In genomic region chr7:130251936-130252523, GRCm38 (mm10) we compare ENCODE assay signal across 16 mouse cellular contexts.
A peak's percentile ranks its signal among the peaks of the same experiment; 100 is the strongest.
DNase-seq lines count a peak whose midpoint lies in the region; ATAC-seq lines count a peak whose summit lies in the region.
"Had no signal": no experiment of that assay in that cellular context is flagged by ENCODE, and none has a peak within 500 bp of the region (broad histone marks: within the 10 kb centered on the region; RNA-seq: fewer than 3 reads in every experiment).

No protein-coding gene starts in this region.

- H3K4me2 ChIP-seq in hindbrain, embryonic 11.5 days (replicated peaks; ENCODE audit: low read depth, low read length): no peak overlapping the region
- 0 out of 2 replicates have a peak overlapping the region, but pooled peaks have one; percentile 7 for H3K4me2 ChIP-seq in lung, embryonic 16.5 days (ENCODE audit: low read depth, low read length)
- H3K4me2 ChIP-seq in stomach, embryonic 15.5 days: peak overlapping the region; percentile 20
- H3K4me2 ChIP-seq: liver, embryonic 12.5 days had no signal

- no peak overlapping the region for H3K9ac ChIP-seq in hindbrain, embryonic 11.5 days (ENCODE audit: low read depth, low read length)
- H3K9ac ChIP-seq in lung, embryonic 16.5 days (ENCODE audit: low read length): peak overlapping the region; percentile 0; the same call in 1 of the 2 replicates
- no peak overlapping the region for H3K9ac ChIP-seq in stomach, embryonic 15.5 days
- H3K9ac ChIP-seq: liver, embryonic 12.5 days had no signal

- peaks cover 12% of the 10 kb centered on the region for H3K27me3 ChIP-seq in hindbrain, embryonic 10.5 days (ENCODE audit: insufficient read depth, poor library complexity, severe bottlenecking)
- H3K27me3 ChIP-seq in hindbrain, embryonic 11.5 days (ENCODE audit: control insufficient read depth, insufficient read depth, low read length): no peaks in the 10 kb centered on the region
- H3K27me3 ChIP-seq in lung, embryonic 16.5 days (ENCODE audit: control insufficient read depth, insufficient read depth, low read depth, low read length): no peaks in the 10 kb centered on the region
- no peaks in the 10 kb centered on the region for H3K27me3 ChIP-seq in stomach, embryonic 15.5 days (replicated peaks)
- H3K27me3 ChIP-seq: liver, embryonic 12.5 days; megakaryocyte, embryonic 14.5 days had no signal

- DNase-seq in hindbrain, embryonic 10.5 days (ENCODE audit: low spot score): peak; percentile 74
- DNase-seq in hindbrain, embryonic 11.5 days (ENCODE audit: low spot score): no peak
- no peak for DNase-seq in lung, postnatal 14 days
- DNase-seq in embryo, embryonic 11 days: peak; percentile 52
- DNase-seq in cerebellum, adult 11-12 months: no peak
- DNase-seq: cerebellum, adult 11 months; heart, postnatal 36 days; kidney, postnatal 36 days had no signal

- H3K9me3 ChIP-seq in hindbrain, embryonic 10.5 days: no peaks in the 10 kb centered on the region
- H3K9me3 ChIP-seq in hindbrain, embryonic 11.5 days (ENCODE audit: control insufficient read depth, low read length): no peaks in the 10 kb centered on the region
- H3K9me3 ChIP-seq in lung, embryonic 16.5 days (ENCODE audit: control insufficient read depth, low read length): no peaks in the 10 kb centered on the region
- no peaks in the 10 kb centered on the region for H3K9me3 ChIP-seq in stomach, embryonic 15.5 days
- H3K9me3 ChIP-seq: liver, embryonic 12.5 days had no signal

- no peak overlapping the region for H3K4me3 ChIP-seq in hindbrain, embryonic 10.5 days
- H3K4me3 ChIP-seq in hindbrain, embryonic 11.5 days (ENCODE audit: low read depth, low read length): no peak overlapping the region
- no peak overlapping the region for H3K4me3 ChIP-seq in lung, embryonic 16.5 days (ENCODE audit: low read length)
- no peak overlapping the region for H3K4me3 ChIP-seq in stomach, embryonic 15.5 days (replicated peaks)
- H3K4me3 ChIP-seq: left cerebral cortex, adult 2 months; liver, embryonic 12.5 days; megakaryocyte, embryonic 14.5 days had no signal

- peak overlapping the region; percentile 64 for H3K27ac ChIP-seq in hindbrain, embryonic 10.5 days
- no peak overlapping the region for H3K27ac ChIP-seq in hindbrain, embryonic 11.5 days (ENCODE audit: low read depth, low read length)
- peak overlapping the region; percentile 62 for H3K27ac ChIP-seq in lung, embryonic 16.5 days (ENCODE audit: low read length)
- H3K27ac ChIP-seq in stomach, embryonic 15.5 days: peak overlapping the region; percentile 27
- H3K27ac ChIP-seq: left cerebral cortex, adult 2 months; liver, embryonic 12.5 days had no signal

- H3K36me3 ChIP-seq in hindbrain, embryonic 10.5 days: peaks cover 38% of the 10 kb centered on the region
- no peaks in the 10 kb centered on the region for H3K36me3 ChIP-seq in hindbrain, embryonic 11.5 days (ENCODE audit: control insufficient read depth, insufficient read depth, low read length)
- no peaks in the 10 kb centered on the region for H3K36me3 ChIP-seq in lung, embryonic 16.5 days (ENCODE audit: control insufficient read depth, insufficient read depth, low read length)
- no peaks in the 10 kb centered on the region; the same call in 1 of the 2 replicates for H3K36me3 ChIP-seq in stomach, embryonic 15.5 days
- H3K36me3 ChIP-seq: liver, embryonic 12.5 days had no signal

- ATAC-seq in hindbrain, embryonic 11.5 days (ENCODE audit: low FRiP score): no peak
- peak; percentile 13; the same call in 1 of the 2 replicates for ATAC-seq in lung, embryonic 16.5 days (ENCODE audit: low read depth)
- ATAC-seq in stomach, embryonic 15.5 days (ENCODE audit: insufficient read depth, low FRiP score, low read depth): 0 out of 2 replicates have a peak, but pooled peaks have one; percentile 5
- no peak for ATAC-seq in inflammation-experienced regulatory T-cells, adult 6 months
- ATAC-seq: activated CD4-positive, CD25-positive, alpha-beta regulatory T cell, adult 4 months; forebrain, embryonic 14.5 days; liver, embryonic 12.5 days had no signal

- peaks cover 90% of the 10 kb centered on the region for H3K4me1 ChIP-seq in hindbrain, embryonic 10.5 days (replicated peaks)
- peaks cover 11% of the 10 kb centered on the region for H3K4me1 ChIP-seq in hindbrain, embryonic 11.5 days (replicated peaks; ENCODE audit: control insufficient read depth, insufficient read depth, low read length)
- H3K4me1 ChIP-seq in lung, embryonic 16.5 days (replicated peaks; ENCODE audit: control insufficient read depth, insufficient read depth, low read length): peaks cover 79% of the 10 kb centered on the region
- peaks cover 57% of the 10 kb centered on the region for H3K4me1 ChIP-seq in stomach, embryonic 15.5 days
- H3K4me1 ChIP-seq: megakaryocyte, embryonic 14.5 days had no signal

- 34% methylated on average over 3 of the region's 3 CpGs for WGBS in hindbrain, embryonic 10.5 days
- 31% methylated on average over 3 of the region's 3 CpGs for WGBS in hindbrain, embryonic 11.5 days
- 66% methylated on average over 3 of the region's 3 CpGs for WGBS in lung, embryonic 16.5 days
- 47% methylated on average over 3 of the region's 3 CpGs for WGBS in stomach, embryonic 15.5 days

Comparison
In these comparisons a context has a peak if more than half of its experiments do, and no peak if none do; other contexts are left out.
1. DNase-seq: peak in hindbrain, embryonic 10.5 days (single experiment) and embryo, embryonic 11 days (single experiment); none in hindbrain, embryonic 11.5 days (single experiment), lung, postnatal 14 days (single experiment) and cerebellum, adult 11-12 months (single experiment).
2. ATAC-seq: peak in lung, embryonic 16.5 days (single experiment) and stomach, embryonic 15.5 days (single experiment); none in hindbrain, embryonic 11.5 days (single experiment) and inflammation-experienced regulatory T-cells, adult 6 months (single experiment).